Mouse (Mus musculus) MEL (cell line): Measurements from ENCODE around the gene Gm340. TPM values are rescaled to one million over a fixed set of nuclear protein-coding genes. Genes with fewer than 3 reads are reported as not detected.

Experiments used
- DNase-seq: peaks from one replicate; pipeline ENCODE4 v3.0.0; 2011; ENCODE audit warnings: low read depth, low spot score
- H3K27ac ChIP-seq: 2 replicates; pipeline ENCODE4 v1.5.1; 2012; ENCODE audit warnings: low read depth, mild to moderate bottlenecking, control low read depth, low read length, moderate library complexity; ENCODE audit not compliant: control insufficient read depth
- H3K27me3 ChIP-seq, 2 experiments: fragments of 150-350 bp in 1 of 2; sonication (generic) in 1 of 2; 2 replicates each; pipeline ENCODE4 v1.6.1; 2012; ENCODE audit warnings: low read length in 2 of 2, mild to moderate bottlenecking in 2 of 2, improper control_type of control experiment in 1 of 2, moderate library complexity in 1 of 2; ENCODE audit not compliant: insufficient read depth in 2 of 2, control insufficient read depth in 1 of 2
- H3K36me3 ChIP-seq, 2 experiments: 2 replicates each; pipeline ENCODE4 v1.6.1; 2012 to 2014; ENCODE audit warnings: low read length in 2 of 2, improper control_type of control experiment in 1 of 2, inconsistent platforms in 1 of 2, mild to moderate bottlenecking in 1 of 2; ENCODE audit not compliant: insufficient read depth in 2 of 2, control insufficient read depth in 1 of 2
- H3K4me1 ChIP-seq, 2 experiments: fragments of 150-350 bp in 1 of 2; sonication (generic) in 1 of 2; 2 replicates each; pipeline ENCODE4 v1.6.1; 2012; ENCODE audit warnings: low read length in 2 of 2, improper control_type of control experiment in 1 of 2, mild to moderate bottlenecking in 1 of 2; ENCODE audit not compliant: insufficient read depth in 2 of 2, control insufficient read depth in 1 of 2
- H3K4me3 ChIP-seq, 2 experiments: fragments of 150-350 bp in 1 of 2; sonication (generic) in 1 of 2; 2 replicates each; pipeline ENCODE4 v1.5.1; 2012; ENCODE audit warnings: low read depth in 2 of 2, low read length in 2 of 2, mild to moderate bottlenecking in 2 of 2, moderate library complexity in 2 of 2, control low read depth in 1 of 2, improper control_type of control experiment in 1 of 2; ENCODE audit not compliant: control insufficient read depth in 1 of 2, insufficient read depth in 1 of 2
- H3K79me2 ChIP-seq: 2 replicates; pipeline ENCODE4 v1.6.1; 2012; ENCODE audit warnings: mild to moderate bottlenecking, low read length, moderate library complexity; ENCODE audit not compliant: control insufficient read depth, poor library complexity, insufficient read depth
- H3K9ac ChIP-seq: 2 replicates; pipeline ENCODE4 v1.6.1; 2012; ENCODE audit warnings: low read depth, mild to moderate bottlenecking, control low read depth, low read length, moderate library complexity; ENCODE audit not compliant: control insufficient read depth, poor library complexity, severe bottlenecking
- H3K9me3 ChIP-seq: fragments of 150-350 bp; sonication (generic); replicated peaks from 2 replicates; pipeline ENCODE4 v1.6.1; 2012; ENCODE audit warnings: mild to moderate bottlenecking, low read length, improper control_type of control experiment, moderate library complexity; ENCODE audit not compliant: insufficient read depth
- CHD1 ChIP-seq: IDR thresholded peaks from 2 replicates; pipeline ENCODE4 v1.6.1; 2012; ENCODE audit warnings: low read depth, mild to moderate bottlenecking, inconsistent platforms, low read length, improper control_type of control experiment
- CTCF ChIP-seq, 3 experiments: IDR thresholded peaks in 2 of 3; conservative IDR thresholded peaks in 1 of 3; 2 replicates each; pipeline ENCODE4 v1.5.1; 2011 to 2012; ENCODE audit warnings: low read length in 3 of 3, low read depth in 2 of 3, mild to moderate bottlenecking in 2 of 3, improper control_type of control experiment in 1 of 3, inconsistent platforms in 1 of 3, mixed read lengths in 1 of 3, moderate library complexity in 1 of 3; ENCODE audit not compliant: control insufficient read depth in 1 of 3, insufficient read depth in 1 of 3, poor library complexity in 1 of 3, severe bottlenecking in 1 of 3
- ETS1 ChIP-seq: IDR thresholded peaks from 2 replicates; pipeline ENCODE4 v1.6.1; 2012; ENCODE audit warnings: low read depth, mild to moderate bottlenecking, inconsistent platforms, low read length, improper control_type of control experiment, moderate library complexity
- GATA1 ChIP-seq: IDR thresholded peaks from 2 replicates; pipeline ENCODE4 v1.6.1; 2011; ENCODE audit warnings: low read depth, low read length, improper control_type of control experiment
- HCFC1 ChIP-seq: IDR thresholded peaks from 2 replicates; pipeline ENCODE4 v1.6.1; 2012; ENCODE audit warnings: low read depth, mild to moderate bottlenecking, inconsistent platforms, low read length, improper control_type of control experiment, moderate library complexity
- JUND ChIP-seq: IDR thresholded peaks from 2 replicates; pipeline ENCODE4 v1.6.1; 2011; ENCODE audit warnings: low read depth, mild to moderate bottlenecking, improper control_type of control experiment, low read length
- KAT2A ChIP-seq: conservative IDR thresholded peaks from 2 replicates; pipeline ENCODE4 v1.6.1; 2012; ENCODE audit warnings: low read depth, low read length, improper control_type of control experiment, inconsistent platforms
- MAZ ChIP-seq: IDR thresholded peaks from 2 replicates; pipeline ENCODE4 v1.6.1; 2012; ENCODE audit warnings: low read depth, mild to moderate bottlenecking, inconsistent platforms, low read length, improper control_type of control experiment
- MYB ChIP-seq: IDR thresholded peaks from 2 replicates; pipeline ENCODE4 v1.6.1; 2011; ENCODE audit warnings: mild to moderate bottlenecking, low read depth, low read length, improper control_type of control experiment
- POLR2A ChIP-seq, 2 experiments: IDR thresholded peaks; 2 replicates each; pipeline ENCODE4 v1.6.1; 2011 to 2012; ENCODE audit warnings: low read length in 2 of 2, mild to moderate bottlenecking in 2 of 2, control low read depth in 1 of 2, improper control_type of control experiment in 1 of 2, low read depth in 1 of 2, moderate library complexity in 1 of 2; ENCODE audit not compliant: control insufficient read depth in 1 of 2, insufficient read depth in 1 of 2, poor library complexity in 1 of 2
- POLR2AphosphoS2 ChIP-seq: IDR thresholded peaks from 2 replicates; pipeline ENCODE4 v1.6.1; 2011; ENCODE audit warnings: low read length, improper control_type of control experiment
- RAD21 ChIP-seq: IDR thresholded peaks from 2 replicates; pipeline ENCODE4 v1.6.1; 2011; ENCODE audit warnings: mild to moderate bottlenecking, low read depth, low read length, improper control_type of control experiment
- RCOR1 ChIP-seq: IDR thresholded peaks from 2 replicates; pipeline ENCODE4 v1.6.1; 2012; ENCODE audit warnings: low read depth, mild to moderate bottlenecking, inconsistent platforms, low read length, improper control_type of control experiment
- TCF12 ChIP-seq: IDR thresholded peaks from 2 replicates; pipeline ENCODE4 v1.6.1; 2014; ENCODE audit warnings: low read depth, mild to moderate bottlenecking, inconsistent platforms, low read length, improper control_type of control experiment, moderate library complexity
- ZMIZ1 ChIP-seq: IDR thresholded peaks from 2 replicates; pipeline ENCODE4 v1.6.1; 2012; ENCODE audit warnings: low read depth, mild to moderate bottlenecking, inconsistent platforms, low read length, improper control_type of control experiment, moderate library complexity
- ZNF384 ChIP-seq: IDR thresholded peaks from 2 replicates; pipeline ENCODE4 v1.6.1; 2012; ENCODE audit warnings: low read depth, mild to moderate bottlenecking, inconsistent platforms, low read length, improper control_type of control experiment
- polyA plus RNA-seq, 2 experiments: library from polyadenylated mRNA; stranded (reverse) in 1 of 2; unstranded in 1 of 2; fragments of >175 nt in 1 of 2; fragments of >200 nt in 1 of 2; gene quantifications; 2 replicates each; pipeline versions ENCODE4 v1.2.1 to v1.2.4; 2012; ENCODE audit warnings: low replicate concordance in 2 of 2, low read depth in 1 of 2; ENCODE audit not compliant: insufficient read length in 2 of 2, insufficient read depth in 1 of 2, missing spikeins in 1 of 2
- total RNA-seq: library from RNA; depleted of rRNA; stranded (reverse); fragments of 300-350 nt; gene quantifications from 2 replicates; pipeline ENCODE4 v1.2.3, GENCODE M21; 2012; rRNA removed

Gm340 gene
- total RNA-seq (17.4 and 19.3 TPM in 2 replicates), polyA plus RNA-seq (10 to 100 TPM; 11.0 to 38.9 TPM)

GRCm38 (mm10) chr19:41581706-41582420 lies at the start of gene Gm340:
Gene Gm340 (plus strand): TSS chr19:41582370.
- DNase-seq, result no peak
- Histone ChIP-seq H3K79me2 (no peaks in the 10 kb centered on the region), H3K4me3 (no peak within 1 kb of the TSS), H3K4me1 (no peaks in the 10 kb centered on the region), H3K36me3 (peaks cover 0 to 9% of the 10 kb centered on the region in 2 experiments; a peak in 2 of 4 replicates), H3K9me3 (no peaks in the 10 kb centered on the region), H3K27me3 (no peaks in the 10 kb centered on the region), H3K9ac (no peak within 1 kb of the TSS), H3K27ac (no peak within 1 kb of the TSS)
- no peak for TF ChIP-seq MAZ
- TF ChIP-seq GATA1, result no peak
- no peak for TF ChIP-seq KAT2A
- TF ChIP-seq ZMIZ1, result no peak
- TF ChIP-seq HCFC1, result no peak
- TF ChIP-seq MYB, result no peak
- TF ChIP-seq TCF12, result no peak
- TF ChIP-seq JUND, result no peak
- no peak for TF ChIP-seq POLR2AphosphoS2
- no peak for TF ChIP-seq CTCF (IDR thresholded peaks at IDR 0.05 in 2 of 3, conservative IDR thresholded peaks at IDR 0.05 in 1 of 3; ENCODE audit: control insufficient read depth in 1 of 3, insufficient read depth in 1 of 3, low read depth in 2 of 3, low read length in 3 of 3, poor library complexity in 1 of 3, severe bottlenecking in 1 of 3)
- no peak for TF ChIP-seq RAD21
- TF ChIP-seq RCOR1, result no peak

- Histone ChIP-seq H3K27me3 (no peaks in the 10 kb centered on the region), H3K36me3 (peaks cover 18 to 28% of the 10 kb centered on the region in 2 experiments), H3K9ac (no peak overlapping the region), H3K4me1 (peaks cover 4 to 15% of the 10 kb centered on the region in 2 experiments; a peak in 3 of 4 replicates), H3K27ac (no peak overlapping the region), H3K9me3 (no peaks in the 10 kb centered on the region), H3K79me2 (peaks cover 10% of the 10 kb centered on the region), H3K4me3 (no peak overlapping the region)
- TF ChIP-seq ZNF384 (peak; percentile 85), POLR2A (IDR thresholded peaks at IDR 0.05; ENCODE audit: control insufficient read depth in 1 of 2, insufficient read depth in 1 of 2, low read depth in 1 of 2, low read length in 2 of 2, poor library complexity in 1 of 2) (no peak)
- DNase-seq, result peak; percentile 49
Measured at GRCm38 (mm10) chr19:41534021-41534420, 48.1 kb upstream of the Gm340 start.

GRCm38 (mm10) chr19:41556981-41557380 lies 25.2 kb upstream of the Gm340 start:
- no peaks in the 10 kb centered on the region for H3K27me3 ChIP-seq
- H3K9me3 ChIP-seq, result no peaks in the 10 kb centered on the region
- no peak for DNase-seq
- H3K9ac ChIP-seq, result no peak overlapping the region
- peaks cover 2 to 55% of the 10 kb centered on the region in 2 experiments for H3K36me3 ChIP-seq
- no peaks in the 10 kb centered on the region for H3K79me2 ChIP-seq
- H3K27ac ChIP-seq, result no peak overlapping the region
- H3K4me3 ChIP-seq, result no peak overlapping the region
- TF ChIP-seq CHD1 (no peak), RCOR1 (no peak), ETS1 (no peak)
- H3K4me1 ChIP-seq, result no peaks in the 10 kb centered on the region
